Mouse (Mus musculus) midbrain, embryonic 15.5 days (tissue): ENCODE measurements around the gene Gpr153. TPM values are rescaled to one million over a fixed set of nuclear protein-coding genes. Genes with fewer than 3 reads are reported as not detected.

Experiments
- ATAC-seq: fragments of 200-750 bp; cut with Nextera tagmentation; replicated peaks from 2 replicates; pipeline ENCODE4 v1.8.0; 2017; ENCODE audit warnings: moderate TSS enrichment
- H3K27ac ChIP-seq: fragments of 300-500 bp; sonication (generic); 2 replicates; pipeline ENCODE4 v1.5.1; 2015; ENCODE audit warnings: mild to moderate bottlenecking, inconsistent platforms
- H3K27me3 ChIP-seq: fragments of 300-500 bp; sonication (generic); replicated peaks from 2 replicates; pipeline ENCODE4 v1.6.1; 2015; ENCODE audit warnings: inconsistent platforms
- H3K36me3 ChIP-seq: fragments of 300-500 bp; sonication (generic); replicated peaks from 2 replicates; pipeline ENCODE4 v1.6.1; 2015; ENCODE audit warnings: inconsistent platforms
- H3K4me1 ChIP-seq: fragments of 300-500 bp; sonication (generic); 2 replicates; pipeline ENCODE4 v1.6.1; 2015; ENCODE audit warnings: inconsistent platforms
- H3K4me2 ChIP-seq: fragments of 300-500 bp; sonication (generic); 2 replicates; pipeline ENCODE4 v1.6.1; 2015; ENCODE audit warnings: inconsistent platforms, mild to moderate bottlenecking, moderate library complexity
- H3K4me3 ChIP-seq: fragments of 300-500 bp; sonication (generic); 2 replicates; pipeline ENCODE4 v1.5.1; 2015; ENCODE audit warnings: mild to moderate bottlenecking, inconsistent platforms
- H3K9ac ChIP-seq: fragments of 300-500 bp; sonication (generic); 2 replicates; pipeline ENCODE4 v1.6.1; 2015; ENCODE audit warnings: mild to moderate bottlenecking, inconsistent platforms
- H3K9me3 ChIP-seq: fragments of 300-500 bp; sonication (generic); 2 replicates; pipeline ENCODE4 v1.6.1; 2016; ENCODE audit warnings: inconsistent platforms
- WGBS: fragments of 180-500 bp; shearing (Covaris S2); methylation state at CpG from one replicate; pipeline ENCODE4 v1.1.7; 2015; ENCODE audit warnings: mixed read lengths; 5-methylcytosine and 5-hydroxymethylcytosine counted together
- polyA plus RNA-seq: library from polyadenylated mRNA; unstranded; fragments of >200 nt; fragmentation: Nextera tagmentation; extraction: Ambion mirVana; gene quantifications from 2 replicates; pipeline ENCODE4 v1.2.1, GENCODE M21; 2015

Gpr153 gene
- polyA plus RNA-seq, 1 experiment from 2014 or later: 15.6 TPM

GRCm38 (mm10) chr4:152333587-152333986 is 59.6 kb downstream of the Gpr153 start:
- WGBS: 91% methylated on average over 12 of the region's 12 CpGs
- no peak for ATAC-seq
- no peaks in the 10 kb centered on the region for H3K27me3 ChIP-seq
- H3K4me2 ChIP-seq: no peak overlapping the region
- peaks cover 9% of the 10 kb centered on the region for H3K4me1 ChIP-seq
- no peaks in the 10 kb centered on the region for H3K9me3 ChIP-seq
- H3K4me3 ChIP-seq: no peak overlapping the region
- no peak overlapping the region for H3K27ac ChIP-seq
- H3K9ac ChIP-seq: no peak overlapping the region
- peaks cover 41% of the 10 kb centered on the region for H3K36me3 ChIP-seq

Other genes starting within 250 kb of the Gpr153 start
- 22.1 and 23.9 TPM in 2 replicates for gene Zbtb48, start 246.6 kb upstream of the Gpr153 start, polyA plus RNA-seq
- 1.5 and 1.6 TPM in 2 replicates for gene Tas1r1, start 235.7 kb upstream of the Gpr153 start, polyA plus RNA-seq
- gene Nol9, start 234.9 kb upstream of the Gpr153 start, polyA plus RNA-seq: 25.4 and 27.4 TPM in 2 replicates
- gene Plekhg5, start 201.7 kb upstream of the Gpr153 start, polyA plus RNA-seq: 12.3 and 12.5 TPM in 2 replicates
- gene Tnfrsf25, start 158.3 kb upstream of the Gpr153 start, polyA plus RNA-seq: 0.80 and 1.0 TPM in 2 replicates
- 0.13 and 0.19 TPM in 2 replicates for gene Espn, start 121.9 kb upstream of the Gpr153 start, polyA plus RNA-seq
- gene Hes2, start 115.4 kb upstream of the Gpr153 start, polyA plus RNA-seq: not detected in 2 replicates
- 409 and 418 TPM in 2 replicates for gene Acot7, start 96.1 kb upstream of the Gpr153 start, polyA plus RNA-seq
- 0.67 and 0.69 TPM in 2 replicates for gene Hes3, start 17.4 kb downstream of the Gpr153 start, polyA plus RNA-seq
- gene Icmt, start 23.0 kb downstream of the Gpr153 start, polyA plus RNA-seq: 20.4 and 24.5 TPM in 2 replicates
- 8.0 and 8.6 TPM in 2 replicates for gene Rnf207, start 44.8 kb downstream of the Gpr153 start, polyA plus RNA-seq
- gene Rpl22, start 51.5 kb downstream of the Gpr153 start, polyA plus RNA-seq: 127 and 133 TPM in 2 replicates
- gene Chd5, start 64.4 kb downstream of the Gpr153 start, polyA plus RNA-seq: 57.0 and 65.0 TPM in 2 replicates
- 6.2 and 6.3 TPM in 2 replicates for gene Nphp4, start 202.5 kb downstream of the Gpr153 start, polyA plus RNA-seq
- gene Kcnab2, start 203.6 kb downstream of the Gpr153 start, polyA plus RNA-seq: 26.1 and 27.8 TPM in 2 replicates